Mouse (Mus musculus): ENCODE measurements around the gene D430041D05Rik.

GRCm38 (mm10) chr2:104145983-104146382 lies 264.8 kb downstream of the D430041D05Rik start:
- peak; percentile 17; the same call in 1 of the 2 replicates for TF ChIP-seq CTCF (conservative IDR thresholded peaks at IDR 0.05; ENCODE audit: low read length)
- no peak for TF ChIP-seq POU5F1 (IDR thresholded peaks at IDR 0.05; ENCODE audit: borderline replicate concordance, low read length)
- no peak for TF ChIP-seq NANOG (IDR thresholded peaks at IDR 0.05; ENCODE audit: borderline replicate concordance, low read length)
